ENCODE assay signal across 12 mouse cellular contexts in genomic region chr15:64994498-64994897, GRCm38 (mm10).
"Had no signal": no experiment of that assay in that cellular context is flagged by ENCODE, and none has a peak within 500 bp of the region (broad histone marks: within the 10 kb centered on the region; RNA-seq: fewer than 3 reads in every experiment).

No protein-coding gene starts in this region.

- DNase-seq: lung, adult 18-20 months; lung, embryonic 14.5 days; lung, postnatal 10 days; lung, postnatal 4 days; midbrain, embryonic 14.5 days; retina, postnatal 1 day; right cerebral cortex, postnatal 25 days; right cerebral cortex, postnatal 4 days; thymus, adult 18-20 months; thymus, postnatal 14 days; thymus, postnatal 36 days had no signal

- ATAC-seq: midbrain, embryonic 16.5 days had no signal
